Mouse (Mus musculus) limb, embryonic 11.5 days (tissue): ENCODE data around the gene Tnfsf14. TPM values are rescaled to one million over a fixed set of nuclear protein-coding genes. Genes with fewer than 3 reads are reported as not detected.

Source experiments
- ATAC-seq: fragments of 200-750 bp; cut with Nextera tagmentation; 2 replicates; pipeline ENCODE4 v1.8.0; 2017; ENCODE audit warnings: low read depth; ENCODE audit not compliant: insufficient number of reproducible peaks, low FRiP score, low TSS enrichment
- DNase-seq: peaks from one replicate; pipeline ENCODE4 v3.0.0-alpha.2; 2015; ENCODE audit warnings: low spot score
- H3K27ac ChIP-seq: fragments of 300-500 bp; sonication (generic); replicated peaks from 2 replicates; pipeline ENCODE4 v1.5.1; 2014; ENCODE audit warnings: low read depth, mild to moderate bottlenecking, low read length
- H3K27me3 ChIP-seq: fragments of 300-500 bp; sonication (generic); 2 replicates; pipeline ENCODE4 v1.6.1; 2014; ENCODE audit warnings: mild to moderate bottlenecking, low read length, mixed read lengths; ENCODE audit not compliant: control insufficient read depth, insufficient read depth
- H3K36me3 ChIP-seq: fragments of 300-500 bp; sonication (generic); 2 replicates; pipeline ENCODE4 v1.6.1; 2014; ENCODE audit warnings: mild to moderate bottlenecking, low read length, moderate library complexity, mixed read lengths; ENCODE audit not compliant: control insufficient read depth, insufficient read depth
- H3K4me1 ChIP-seq: fragments of 300-500 bp; sonication (generic); 2 replicates; pipeline ENCODE4 v1.6.1; 2014; ENCODE audit warnings: low read length, mixed read lengths; ENCODE audit not compliant: control insufficient read depth, insufficient read depth
- H3K4me2 ChIP-seq: fragments of 300-500 bp; sonication (generic); 2 replicates; pipeline ENCODE4 v1.6.1; 2014; ENCODE audit warnings: low read depth, mild to moderate bottlenecking, moderate library complexity; ENCODE audit not compliant: severe bottlenecking
- H3K4me3 ChIP-seq: fragments of 300-500 bp; sonication (generic); 2 replicates; pipeline ENCODE4 v1.5.1; 2014; ENCODE audit warnings: low read depth, low read length
- H3K9ac ChIP-seq: fragments of 300-500 bp; sonication (generic); 2 replicates; pipeline ENCODE4 v1.6.1; 2014; ENCODE audit warnings: mild to moderate bottlenecking, low read length
- H3K9me3 ChIP-seq: fragments of 300-500 bp; sonication (generic); 2 replicates; pipeline ENCODE4 v1.6.1; 2016; ENCODE audit warnings: low read length; ENCODE audit not compliant: control insufficient read depth
- WGBS: fragments of 180-500 bp; shearing (Covaris S2); extraction: QIAGEN DNeasy Blood & Tissue Kit; methylation state at CpG from one replicate; pipeline ENCODE4 v1.1.7; 2014; 5-methylcytosine and 5-hydroxymethylcytosine counted together
- polyA plus RNA-seq: library from polyadenylated mRNA; unstranded; fragments of >200 nt; fragmentation: Nextera tagmentation; extraction: Ambion mirVana; gene quantifications from 2 replicates; pipeline ENCODE4 v1.2.1, GENCODE M21; 2014

Tnfsf14 gene
- polyA plus RNA-seq, 1 experiment from 2014 or later = 0.31 TPM

DNA sequence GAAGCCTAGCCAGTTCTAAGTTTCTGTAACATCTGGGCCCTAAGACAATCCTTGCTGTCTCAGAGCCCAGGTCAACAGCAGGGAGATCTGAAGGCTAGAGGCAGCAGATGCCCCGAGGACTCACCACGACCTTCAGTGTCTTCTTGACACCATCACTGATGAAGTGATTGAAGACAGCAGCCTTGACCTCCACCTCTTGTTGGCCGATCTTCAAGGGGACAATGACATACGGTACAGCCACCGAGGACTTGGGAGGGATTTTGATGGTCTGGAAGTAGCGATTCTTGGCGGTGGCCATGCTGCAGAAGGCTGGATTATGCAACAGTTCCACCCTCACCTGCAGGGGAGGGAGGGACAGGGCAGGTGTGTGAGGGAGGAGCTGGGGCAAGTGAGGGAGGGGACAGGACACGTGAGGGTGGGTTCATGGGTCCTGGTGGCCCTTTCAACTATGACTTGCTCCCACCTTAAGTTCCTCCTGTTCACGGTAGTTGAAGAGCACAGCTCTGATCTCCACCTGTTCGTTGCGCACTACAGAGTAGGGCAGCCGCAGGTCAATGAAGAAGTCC, 24.4 kb upstream of the Tnfsf14 start:
- Histone ChIP-seq H3K9ac (no peak overlapping the region), H3K4me1 (no peaks in the 10 kb centered on the region), H3K36me3 (no peaks in the 10 kb centered on the region), H3K4me3 (no peak overlapping the region), H3K4me2 (no peak overlapping the region), H3K9me3 (no peaks in the 10 kb centered on the region), H3K27ac (no peak overlapping the region), H3K27me3 (no peaks in the 10 kb centered on the region)
- WGBS = 68% methylated on average over 12 of the region's 12 CpGs
- no peak for ATAC-seq
- no peak for DNase-seq

DNA sequence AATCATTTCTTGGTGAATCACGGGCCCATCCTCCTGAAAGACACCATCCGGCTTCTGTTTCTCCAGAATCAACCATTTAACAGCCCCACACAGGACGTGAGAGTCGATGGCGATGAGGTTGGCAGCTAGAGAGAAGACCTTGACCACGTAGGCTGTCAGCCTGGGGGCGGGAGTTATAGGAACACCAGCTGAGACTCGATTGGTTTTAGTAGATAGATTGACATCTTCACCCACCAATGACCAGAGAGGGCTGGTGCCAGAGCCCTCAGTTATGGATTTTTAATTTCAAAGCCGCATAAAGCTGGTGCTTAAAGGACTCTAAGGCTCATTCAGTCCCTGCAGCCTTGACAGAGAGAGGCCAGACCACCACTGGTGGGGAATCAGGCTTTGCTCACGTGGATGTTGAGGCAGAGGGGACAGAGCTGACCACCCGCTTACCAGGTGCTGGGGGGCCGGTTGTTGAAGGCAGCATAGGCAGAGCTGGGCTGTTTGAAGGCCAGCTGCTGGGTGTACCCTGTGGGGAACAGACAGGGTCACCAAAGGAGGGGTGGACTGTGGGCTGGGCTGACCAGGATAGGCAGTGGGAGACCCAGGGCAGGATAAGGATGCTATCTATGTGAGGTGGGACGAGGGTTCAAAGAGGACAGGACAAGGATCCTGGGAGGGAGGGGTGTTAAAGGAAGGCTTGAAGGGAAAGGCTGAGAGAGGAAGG, 20.9 kb upstream of the Tnfsf14 start:
- H3K9me3 ChIP-seq = no peaks in the 10 kb centered on the region
- no peaks in the 10 kb centered on the region for H3K36me3 ChIP-seq
- H3K27ac ChIP-seq = no peak overlapping the region
- 46% methylated on average over 13 of the region's 13 CpGs for WGBS
- no peak overlapping the region for H3K9ac ChIP-seq
- no peaks in the 10 kb centered on the region for H3K4me1 ChIP-seq
- ATAC-seq (0 out of 2 replicates have a peak, but pooled peaks have one; percentile 20), DNase-seq (no peak)
- no peak overlapping the region for H3K4me2 ChIP-seq
- no peaks in the 10 kb centered on the region for H3K27me3 ChIP-seq
- no peak overlapping the region for H3K4me3 ChIP-seq

DNA sequence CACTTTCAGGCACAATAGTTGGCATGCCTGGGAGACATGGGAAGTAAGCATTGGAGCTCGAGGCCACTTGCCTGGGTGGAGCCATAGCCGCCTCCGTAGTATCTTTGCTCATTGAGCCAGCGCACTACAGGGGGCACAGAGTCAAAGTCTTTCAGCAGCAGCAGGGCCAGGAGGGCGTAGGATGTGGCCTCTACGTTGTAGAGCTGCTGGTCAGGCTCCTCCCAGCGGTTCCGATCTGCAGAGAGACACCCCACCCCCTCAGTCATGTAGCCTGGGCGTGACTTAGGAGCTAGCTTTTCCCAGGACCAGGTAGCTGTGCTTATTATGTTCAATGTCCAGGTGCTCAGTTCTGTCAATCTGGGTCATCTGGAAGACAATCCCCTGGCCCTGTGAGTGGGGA, 17.5 kb upstream of the Tnfsf14 start:
- Histone ChIP-seq H3K9me3 (no peaks in the 10 kb centered on the region), H3K9ac (no peak overlapping the region), H3K27ac (no peak overlapping the region), H3K4me2 (no peak overlapping the region), H3K27me3 (no peaks in the 10 kb centered on the region), H3K4me1 (no peaks in the 10 kb centered on the region), H3K36me3 (no peaks in the 10 kb centered on the region), H3K4me3 (no peak overlapping the region)
- DNase-seq (no peak), ATAC-seq (no peak)
- WGBS = 71% methylated on average over 9 of the region's 9 CpGs

DNA sequence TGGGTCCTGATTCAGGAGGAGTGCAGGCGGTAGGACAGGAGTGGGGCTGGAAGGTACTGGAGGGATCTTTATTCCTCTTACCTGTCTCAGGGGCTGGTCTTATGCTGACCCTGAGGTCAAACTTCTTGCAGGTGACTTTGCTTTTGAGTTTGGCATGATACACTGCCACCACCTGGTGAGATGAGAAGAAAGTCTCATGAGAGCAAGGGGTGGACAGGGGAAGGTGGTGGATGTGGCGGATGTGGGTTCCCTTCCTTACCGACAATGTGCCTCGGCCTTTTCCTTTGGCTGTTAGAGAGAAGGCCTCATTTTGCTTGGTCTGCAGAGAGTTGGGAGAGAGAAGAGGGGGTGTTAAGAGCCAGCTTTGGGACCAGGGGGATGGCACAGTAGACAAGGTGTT, 15.4 kb upstream of the Tnfsf14 start:
- ATAC-seq (no peak), DNase-seq (no peak)
- H3K4me1 ChIP-seq = no peaks in the 10 kb centered on the region
- H3K36me3 ChIP-seq = no peaks in the 10 kb centered on the region
- no peak overlapping the region for H3K4me3 ChIP-seq
- H3K4me2 ChIP-seq = no peak overlapping the region
- no peaks in the 10 kb centered on the region for H3K27me3 ChIP-seq
- H3K27ac ChIP-seq = no peak overlapping the region
- H3K9ac ChIP-seq = no peak overlapping the region
- H3K9me3 ChIP-seq = no peaks in the 10 kb centered on the region
- WGBS = 75% methylated on average over 4 of the region's 4 CpGs

DNA sequence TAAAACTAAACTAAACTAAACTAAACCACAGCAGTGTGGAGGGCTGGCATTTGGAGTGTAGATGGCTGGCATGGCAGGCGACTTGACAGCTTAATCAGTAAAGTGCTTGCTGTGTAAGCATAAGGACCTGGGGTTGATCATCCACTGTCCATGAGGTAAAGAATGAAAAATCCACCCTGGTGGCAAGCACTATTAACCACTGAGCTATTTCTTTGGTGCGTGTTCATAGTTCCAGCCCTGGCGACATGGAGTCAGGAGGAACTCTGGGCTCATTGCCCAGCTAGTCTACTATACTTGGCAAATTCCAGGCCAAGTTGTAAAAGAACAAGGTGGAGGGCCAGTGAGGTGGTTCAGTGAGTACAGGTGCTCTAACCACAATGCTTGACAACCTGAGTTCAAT, 14.0 kb upstream of the Tnfsf14 start:
- H3K9ac ChIP-seq = no peak overlapping the region
- DNase-seq (no peak), ATAC-seq (no peak)
- H3K27ac ChIP-seq = no peak overlapping the region
- H3K4me2 ChIP-seq = no peak overlapping the region
- no peaks in the 10 kb centered on the region for H3K9me3 ChIP-seq
- no peaks in the 10 kb centered on the region for H3K4me1 ChIP-seq
- 93% methylated on average over 3 of the region's 3 CpGs for WGBS
- no peak overlapping the region for H3K4me3 ChIP-seq
- H3K36me3 ChIP-seq = no peaks in the 10 kb centered on the region
- no peaks in the 10 kb centered on the region for H3K27me3 ChIP-seq

DNA sequence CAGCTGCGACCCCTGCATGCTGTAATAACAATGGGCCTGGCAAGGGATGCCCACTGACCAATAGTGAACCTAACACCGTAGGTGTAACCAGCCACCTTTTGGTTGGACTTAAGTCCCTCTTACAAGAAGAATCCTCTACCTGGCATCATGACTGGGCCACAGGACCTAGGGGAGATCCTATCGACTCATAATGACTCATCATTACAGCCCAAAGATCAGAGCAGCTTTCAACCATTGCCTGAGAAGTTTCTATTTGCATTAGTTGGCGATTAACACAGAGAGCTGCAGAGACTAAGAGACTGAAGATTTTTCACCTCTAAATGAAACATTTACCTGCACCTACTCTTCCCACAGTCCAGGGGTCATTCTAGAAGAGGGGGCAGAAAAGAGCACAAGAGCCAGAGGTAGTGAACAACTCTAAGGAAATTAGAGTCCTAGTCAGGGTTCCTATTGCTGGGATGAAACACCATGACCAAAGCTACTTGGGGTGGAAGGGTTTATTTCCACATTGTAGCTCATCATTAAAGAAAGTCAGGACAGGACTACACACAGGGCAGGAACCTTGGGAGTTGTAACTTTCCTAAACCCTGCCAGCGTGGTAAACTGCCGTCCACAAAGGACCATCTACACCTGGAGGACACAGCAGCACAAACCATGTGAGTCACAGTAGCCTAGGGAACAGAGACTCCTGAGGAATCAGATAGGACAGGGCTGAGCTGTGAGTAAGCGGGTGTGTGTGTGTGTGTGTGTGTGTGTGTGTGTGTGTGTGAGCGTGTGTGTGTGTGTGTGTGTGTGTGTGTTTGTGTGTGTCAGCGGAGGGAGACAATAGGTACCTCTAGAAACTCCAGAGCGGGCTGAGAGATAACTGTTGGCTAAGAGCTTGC, 8.1 kb upstream of the Tnfsf14 start:
- no peak for DNase-seq
- Histone ChIP-seq H3K27ac (no peak overlapping the region), H3K4me2 (no peak overlapping the region), H3K4me3 (no peak overlapping the region), H3K9me3 (no peaks in the 10 kb centered on the region), H3K9ac (no peak overlapping the region), H3K27me3 (no peaks in the 10 kb centered on the region), H3K36me3 (no peaks in the 10 kb centered on the region), H3K4me1 (no peaks in the 10 kb centered on the region)
- ATAC-seq = no peak
- 82% methylated on average over 10 of the region's 10 CpGs for WGBS

DNA sequence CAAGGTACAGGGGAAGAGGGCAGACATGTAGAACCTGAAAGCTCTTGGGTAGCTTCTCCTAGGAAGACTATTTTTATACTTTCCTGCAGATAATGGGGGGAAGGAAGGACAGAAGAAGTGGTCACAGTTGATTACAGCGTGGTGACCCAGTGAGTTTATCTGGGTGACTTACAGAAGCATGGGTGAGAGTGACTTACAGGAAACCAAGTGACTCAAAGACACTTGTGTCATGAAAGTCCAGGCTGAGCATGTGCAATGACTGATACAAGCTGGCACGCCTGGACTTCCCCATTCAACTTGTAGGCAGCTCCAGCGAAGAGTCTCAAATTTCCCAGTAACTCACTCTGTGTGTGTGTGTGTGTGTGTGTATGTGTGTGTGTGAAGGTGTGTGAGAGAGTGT, 4.3 kb upstream of the Tnfsf14 start:
- Histone ChIP-seq H3K36me3 (no peaks in the 10 kb centered on the region), H3K9me3 (no peaks in the 10 kb centered on the region), H3K27ac (no peak overlapping the region), H3K9ac (no peak overlapping the region), H3K4me2 (no peak overlapping the region), H3K4me1 (no peaks in the 10 kb centered on the region), H3K27me3 (no peaks in the 10 kb centered on the region), H3K4me3 (no peak overlapping the region)
- no peak for DNase-seq
- ATAC-seq = no peak
- 82% methylated on average over 3 of the region's 3 CpGs for WGBS

DNA sequence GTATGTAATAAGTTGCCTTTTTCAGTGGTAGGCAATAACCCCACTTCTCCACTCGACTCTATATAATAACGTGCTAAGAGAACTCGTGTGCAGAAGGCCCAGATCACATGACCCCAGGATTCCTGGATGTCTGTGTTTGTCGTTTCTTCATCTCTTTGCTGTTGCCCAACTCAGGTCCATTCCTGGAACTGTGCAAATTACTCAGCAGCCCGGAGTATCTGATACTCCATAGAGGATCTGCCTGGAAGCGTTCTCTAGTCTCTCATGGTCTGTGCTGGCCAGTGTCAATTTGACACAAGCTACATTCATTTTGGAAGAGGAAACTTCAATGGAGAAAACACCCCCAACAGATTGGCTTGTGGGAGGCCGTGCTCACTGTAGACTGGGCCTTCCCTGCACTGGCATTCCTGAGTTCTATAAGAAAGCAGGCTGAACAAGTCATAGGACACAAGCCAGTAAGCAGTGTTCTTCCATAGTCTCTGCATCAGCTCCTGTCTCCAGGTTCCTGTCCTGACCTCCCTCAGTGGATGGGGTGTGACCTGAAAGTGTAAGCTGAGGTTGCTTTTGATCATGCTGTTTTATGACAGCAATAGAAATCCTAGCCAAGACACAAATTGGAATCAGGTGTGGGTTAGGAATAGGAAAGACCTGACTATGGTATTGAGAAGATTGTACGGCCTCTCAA, 1.5 kb upstream of the Tnfsf14 start:
- no peak for DNase-seq
- no peaks in the 10 kb centered on the region for H3K27me3 ChIP-seq
- H3K4me2 ChIP-seq = no peak overlapping the region
- ATAC-seq = no peak
- no peaks in the 10 kb centered on the region for H3K36me3 ChIP-seq
- no peak overlapping the region for H3K27ac ChIP-seq
- WGBS = 67% methylated on average over 8 of the region's 8 CpGs
- no peak overlapping the region for H3K9ac ChIP-seq
- H3K4me1 ChIP-seq = no peaks in the 10 kb centered on the region
- H3K4me3 ChIP-seq = no peak overlapping the region
- H3K9me3 ChIP-seq = no peaks in the 10 kb centered on the region
